Mouse (Mus musculus) heart, embryonic 15.5 days (tissue): Measurements from ENCODE around the gene Ces2e. TPM values are rescaled to one million over a fixed set of nuclear protein-coding genes. Genes with fewer than 3 reads are reported as not detected.
"Not testable (repeated sequence)": the region's sequence is repeated elsewhere in the genome, so short reads cannot be mapped to it uniquely, and the experiment has no call there.

Source experiments
- ATAC-seq: fragments of 200-750 bp; cut with Nextera tagmentation; replicated peaks from 2 replicates; pipeline ENCODE4 v1.8.0; 2017; ENCODE audit warnings: low read depth, moderate TSS enrichment; ENCODE audit not compliant: insufficient number of reproducible peaks, insufficient read depth, low FRiP score
- H3K27ac ChIP-seq: fragments of 300-500 bp; sonication (generic); 2 replicates; pipeline ENCODE4 v1.5.1; 2015; ENCODE audit warnings: mild to moderate bottlenecking, inconsistent platforms
- H3K27me3 ChIP-seq: fragments of 300-500 bp; sonication (generic); 2 replicates; pipeline ENCODE4 v1.6.1; 2015; ENCODE audit warnings: inconsistent platforms
- H3K36me3 ChIP-seq: fragments of 300-500 bp; sonication (generic); 2 replicates; pipeline ENCODE4 v1.6.1; 2015; ENCODE audit warnings: mild to moderate bottlenecking, inconsistent platforms
- H3K4me1 ChIP-seq: fragments of 300-500 bp; sonication (generic); replicated peaks from 2 replicates; pipeline ENCODE4 v1.6.1; 2015; ENCODE audit warnings: inconsistent platforms
- H3K4me2 ChIP-seq: fragments of 300-500 bp; sonication (generic); 2 replicates; pipeline ENCODE4 v1.6.1; 2015; ENCODE audit warnings: inconsistent platforms, mild to moderate bottlenecking, moderate library complexity
- H3K4me3 ChIP-seq: fragments of 300-500 bp; sonication (generic); 2 replicates; pipeline ENCODE4 v1.5.1; 2015; ENCODE audit warnings: mild to moderate bottlenecking, inconsistent platforms
- H3K9ac ChIP-seq: fragments of 300-500 bp; sonication (generic); 2 replicates; pipeline ENCODE4 v1.6.1; 2015; ENCODE audit warnings: mild to moderate bottlenecking, inconsistent platforms
- H3K9me3 ChIP-seq: fragments of 300-500 bp; sonication (generic); replicated peaks from 2 replicates; pipeline ENCODE4 v1.6.1; 2016; ENCODE audit warnings: inconsistent platforms
- WGBS: fragments of 180-500 bp; shearing (Covaris S2); methylation state at CpG from one replicate; pipeline ENCODE4 v1.1.7; 2015; ENCODE audit warnings: mixed read lengths; 5-methylcytosine and 5-hydroxymethylcytosine counted together
- polyA plus RNA-seq: library from polyadenylated mRNA; unstranded; fragments of >200 nt; fragmentation: Nextera tagmentation; extraction: Ambion mirVana; gene quantifications from 2 replicates; pipeline ENCODE4 v1.2.1, GENCODE M21; 2015

Gene Ces2e
- 0.08 and 0.18 TPM in 2 replicates for polyA plus RNA-seq

GRCm38 (mm10) chr8:104925972-104926596, at the start of gene Ces2e:
Gene Ces2e (plus strand): TSS chr8:104926260.
- H3K27me3 ChIP-seq, result no peaks in the 10 kb centered on the region
- 65% methylated on average over 5 of the region's 5 CpGs for WGBS
- H3K4me2 ChIP-seq, result no peak within 1 kb of the TSS
- no peak within 1 kb of the TSS for H3K9ac ChIP-seq
- no peaks in the 10 kb centered on the region for H3K9me3 ChIP-seq
- no peak within 1 kb of the TSS for H3K27ac ChIP-seq
- H3K36me3 ChIP-seq, result no peaks in the 10 kb centered on the region
- ATAC-seq, result no peak
- no peaks in the 10 kb centered on the region for H3K4me1 ChIP-seq
- H3K4me3 ChIP-seq, result no peak within 1 kb of the TSS

- not testable (repeated sequence) for H3K36me3 ChIP-seq, H3K27me3 ChIP-seq, H3K27ac ChIP-seq, H3K9ac ChIP-seq, H3K9me3 ChIP-seq, ATAC-seq, H3K4me3 ChIP-seq, H3K4me2 ChIP-seq, H3K4me1 ChIP-seq
- WGBS, result no CpG with 5 or more reads among the region's 4 CpGs
Measured at GRCm38 (mm10) chr8:104886223-104886926, 39.7 kb upstream of the Ces2e start.

- no peaks in the 10 kb centered on the region for H3K9me3 ChIP-seq
- H3K4me3 ChIP-seq, result no peak overlapping the region
- no peak overlapping the region for H3K4me2 ChIP-seq
- no peak overlapping the region for H3K27ac ChIP-seq
- no peaks in the 10 kb centered on the region for H3K27me3 ChIP-seq
- WGBS, result 69% methylated on average over 2 of the region's 2 CpGs
- no peak overlapping the region for H3K9ac ChIP-seq
- H3K4me1 ChIP-seq, result no peaks in the 10 kb centered on the region
- H3K36me3 ChIP-seq, result no peaks in the 10 kb centered on the region
- no peak for ATAC-seq
Measured at GRCm38 (mm10) chr8:104901746-104902145, 24.3 kb upstream of the Ces2e start.

GRCm38 (mm10) chr8:104907111-104907510, 18.9 kb upstream of the Ces2e start:
- 44% methylated on average over 1 of the region's 1 CpGs for WGBS
- Histone ChIP-seq H3K4me3 (no peak overlapping the region), H3K4me1 (no peaks in the 10 kb centered on the region), H3K27ac (no peak overlapping the region), H3K9me3 (no peaks in the 10 kb centered on the region), H3K27me3 (no peaks in the 10 kb centered on the region), H3K36me3 (no peaks in the 10 kb centered on the region), H3K4me2 (no peak overlapping the region), H3K9ac (no peak overlapping the region)
- ATAC-seq, result no peak

GRCm38 (mm10) chr8:104909021-104909420, 17.0 kb upstream of the Ces2e start:
- H3K4me2 ChIP-seq, ATAC-seq, H3K9me3 ChIP-seq, H3K4me1 ChIP-seq, H3K27me3 ChIP-seq, H3K36me3 ChIP-seq, H3K27ac ChIP-seq, H3K9ac ChIP-seq, H3K4me3 ChIP-seq: not testable (repeated sequence)
- WGBS, result 64% methylated on average over 1 of the region's 1 CpGs

GRCm38 (mm10) chr8:104909651-104910050, 16.4 kb upstream of the Ces2e start:
- not testable (repeated sequence) for H3K4me2 ChIP-seq, H3K27me3 ChIP-seq, H3K4me3 ChIP-seq, H3K9ac ChIP-seq, H3K4me1 ChIP-seq, H3K9me3 ChIP-seq, ATAC-seq, H3K36me3 ChIP-seq, H3K27ac ChIP-seq
- 91% methylated on average over 10 of the region's 10 CpGs for WGBS

GRCm38 (mm10) chr8:104927301-104927700, 1.2 kb downstream of the Ces2e start:
- no peak overlapping the region for H3K4me3 ChIP-seq
- 76% methylated on average over 3 of the region's 3 CpGs for WGBS
- no peaks in the 10 kb centered on the region for H3K4me1 ChIP-seq
- no peaks in the 10 kb centered on the region for H3K9me3 ChIP-seq
- no peak overlapping the region for H3K9ac ChIP-seq
- no peak overlapping the region for H3K4me2 ChIP-seq
- H3K36me3 ChIP-seq, result no peaks in the 10 kb centered on the region
- H3K27me3 ChIP-seq, result no peaks in the 10 kb centered on the region
- ATAC-seq, result no peak
- no peak overlapping the region for H3K27ac ChIP-seq

GRCm38 (mm10) chr8:104944665-104945064, 18.6 kb downstream of the Ces2e start:
- Histone ChIP-seq H3K9ac (no peak overlapping the region), H3K27ac (no peak overlapping the region), H3K4me1 (no peaks in the 10 kb centered on the region), H3K36me3 (no peaks in the 10 kb centered on the region), H3K4me3 (no peak overlapping the region), H3K9me3 (no peaks in the 10 kb centered on the region), H3K4me2 (no peak overlapping the region), H3K27me3 (no peaks in the 10 kb centered on the region)
- ATAC-seq, result no peak
- WGBS, result 71% methylated on average over 2 of the region's 2 CpGs

GRCm38 (mm10) chr8:104947056-104947455, 21.0 kb downstream of the Ces2e start, which contains the start of gene Ces2f:
Gene Ces2f (plus strand): TSS chr8:104947356.
- Histone ChIP-seq H3K36me3 (no peaks in the 10 kb centered on the region), H3K9me3 (no peaks in the 10 kb centered on the region), H3K4me3 (no peak within 1 kb of the TSS), H3K9ac (no peak within 1 kb of the TSS), H3K4me1 (no peaks in the 10 kb centered on the region), H3K27me3 (no peaks in the 10 kb centered on the region), H3K4me2 (no peak within 1 kb of the TSS), H3K27ac (no peak within 1 kb of the TSS)
- WGBS, result 74% methylated on average over 4 of the region's 4 CpGs
- ATAC-seq, result no peak

GRCm38 (mm10) chr8:104949031-104949430, 23.0 kb downstream of the Ces2e start:
- 75% methylated on average over 5 of the region's 5 CpGs for WGBS
- H3K4me1 ChIP-seq, result no peaks in the 10 kb centered on the region
- H3K9ac ChIP-seq, result no peak overlapping the region
- H3K36me3 ChIP-seq, result no peaks in the 10 kb centered on the region
- ATAC-seq, result no peak
- H3K4me3 ChIP-seq, result no peak overlapping the region
- no peak overlapping the region for H3K4me2 ChIP-seq
- no peaks in the 10 kb centered on the region for H3K9me3 ChIP-seq
- no peaks in the 10 kb centered on the region for H3K27me3 ChIP-seq
- H3K27ac ChIP-seq, result no peak overlapping the region

GRCm38 (mm10) chr8:104961537-104961961, 35.5 kb downstream of the Ces2e start, which contains the start of gene Ces2g:
Gene Ces2g (plus strand): TSS chr8:104961718.
- H3K4me2 ChIP-seq, result no peak within 1 kb of the TSS

More at GRCm38 (mm10) chr8:104961537-104961961, 35.5 kb downstream of the Ces2e start, which contains the start of gene Ces2g:
- Histone ChIP-seq H3K4me1 (no peaks in the 10 kb centered on the region), H3K9me3 (no peaks in the 10 kb centered on the region), H3K36me3 (no peaks in the 10 kb centered on the region), H3K4me3 (no peak within 1 kb of the TSS), H3K27me3 (no peaks in the 10 kb centered on the region), H3K27ac (peak within 1 kb of the TSS; percentile 26; the same call in 1 of the 2 replicates), H3K9ac (no peak within 1 kb of the TSS)
- WGBS, result 37% methylated on average over 5 of the region's 5 CpGs
- peak; percentile 60 for ATAC-seq
